Mouse (Mus musculus): Measurements from ENCODE around the gene Efcab14. TPM values are rescaled to one million over a fixed set of nuclear protein-coding genes. Genes with fewer than 3 reads are reported as not detected.

The Efcab14 gene
- polyA plus RNA-seq, 1 experiment from 2014 or later = 37.4 TPM

DNA sequence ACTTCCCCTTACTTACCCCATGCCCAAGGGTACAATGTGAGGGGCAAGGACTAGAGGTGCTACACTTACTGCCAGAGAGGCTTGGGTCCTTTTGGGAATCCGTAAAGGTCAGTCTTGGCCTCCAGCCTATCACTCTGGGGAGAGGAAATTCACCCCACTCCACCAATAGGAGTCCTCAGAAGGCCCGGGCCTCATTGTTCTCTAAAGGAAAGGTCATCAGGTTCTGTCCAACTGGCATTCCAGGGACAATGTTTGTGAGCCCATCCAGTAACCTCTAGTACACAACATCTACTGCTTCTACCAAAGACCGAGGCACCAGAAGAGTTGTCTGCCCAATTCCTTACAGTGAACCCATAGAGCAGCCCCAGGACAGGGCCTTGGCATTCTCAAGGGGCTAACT is 43.4 kb downstream of the Efcab14 start, which contains the start of gene Tex38:
Tex38 (minus strand) TSS at position 101 of the 400 bp plus-strand sequence.
- H3K27me3 ChIP-seq = no peaks in the 10 kb centered on the region
- no peak within 1 kb of the TSS for H3K4me2 ChIP-seq
- no peak within 1 kb of the TSS for H3K9ac ChIP-seq
- H3K4me3 ChIP-seq = no peak within 1 kb of the TSS
- peaks cover 19% of the 10 kb centered on the region for H3K36me3 ChIP-seq
- ATAC-seq (ENCODE audit: insufficient number of reproducible peaks, insufficient read depth, low FRiP score, low TSS enrichment, low read depth) = no peak
- 75% methylated on average over 3 of the region's 3 CpGs for WGBS
- no peak within 1 kb of the TSS for H3K27ac ChIP-seq
- peaks cover 9% of the 10 kb centered on the region for H3K4me1 ChIP-seq
- H3K9me3 ChIP-seq = no peaks in the 10 kb centered on the region

DNA sequence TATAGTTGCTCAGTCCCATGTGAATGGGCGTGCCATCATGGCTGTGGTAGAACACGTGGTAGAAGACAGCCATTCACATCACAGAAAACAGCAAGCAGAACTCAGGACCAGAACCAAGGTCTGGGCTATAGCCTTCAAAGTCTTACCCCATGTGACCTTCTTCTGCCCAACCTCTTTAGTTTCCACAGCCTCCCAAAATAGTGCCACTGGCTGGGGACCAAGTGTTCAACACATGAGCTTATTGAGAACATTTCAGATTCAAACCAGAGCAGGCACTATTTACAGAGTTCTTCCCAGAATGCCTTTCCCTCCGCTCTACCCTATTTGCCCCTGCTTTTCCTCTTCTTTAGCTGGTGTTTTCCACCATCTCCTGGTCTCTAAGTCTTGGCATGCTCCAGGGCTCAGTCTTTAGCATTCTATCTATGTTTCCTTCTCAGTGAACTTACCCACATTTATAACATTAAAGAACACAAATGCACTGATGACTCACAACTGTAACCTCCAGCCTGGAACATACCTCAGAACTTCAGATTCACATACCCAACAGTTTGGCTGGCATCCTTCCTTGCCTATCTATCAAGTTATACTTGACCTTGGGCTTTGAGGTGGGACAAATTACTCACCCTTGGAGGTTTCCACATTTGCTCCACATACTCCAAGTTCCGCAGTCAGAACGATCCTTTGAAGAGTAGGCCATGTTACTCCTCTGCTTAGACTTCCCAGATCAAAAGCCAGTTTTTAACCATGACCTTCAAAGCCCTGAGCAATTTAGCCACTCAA is 44.7 kb downstream of the Efcab14 start:
- peaks cover 11% of the 10 kb centered on the region for H3K4me1 ChIP-seq
- no peaks in the 10 kb centered on the region for H3K9me3 ChIP-seq
- no peak overlapping the region for H3K4me2 ChIP-seq
- H3K36me3 ChIP-seq = peaks cover 8% of the 10 kb centered on the region
- H3K27ac ChIP-seq = no peak overlapping the region
- no peaks in the 10 kb centered on the region for H3K27me3 ChIP-seq
- no peak overlapping the region for H3K9ac ChIP-seq
- H3K4me3 ChIP-seq = no peak overlapping the region
- no peak for ATAC-seq (ENCODE audit: insufficient number of reproducible peaks, insufficient read depth, low FRiP score, low TSS enrichment, low read depth)
- WGBS = 87% methylated on average over 5 of the region's 5 CpGs

DNA sequence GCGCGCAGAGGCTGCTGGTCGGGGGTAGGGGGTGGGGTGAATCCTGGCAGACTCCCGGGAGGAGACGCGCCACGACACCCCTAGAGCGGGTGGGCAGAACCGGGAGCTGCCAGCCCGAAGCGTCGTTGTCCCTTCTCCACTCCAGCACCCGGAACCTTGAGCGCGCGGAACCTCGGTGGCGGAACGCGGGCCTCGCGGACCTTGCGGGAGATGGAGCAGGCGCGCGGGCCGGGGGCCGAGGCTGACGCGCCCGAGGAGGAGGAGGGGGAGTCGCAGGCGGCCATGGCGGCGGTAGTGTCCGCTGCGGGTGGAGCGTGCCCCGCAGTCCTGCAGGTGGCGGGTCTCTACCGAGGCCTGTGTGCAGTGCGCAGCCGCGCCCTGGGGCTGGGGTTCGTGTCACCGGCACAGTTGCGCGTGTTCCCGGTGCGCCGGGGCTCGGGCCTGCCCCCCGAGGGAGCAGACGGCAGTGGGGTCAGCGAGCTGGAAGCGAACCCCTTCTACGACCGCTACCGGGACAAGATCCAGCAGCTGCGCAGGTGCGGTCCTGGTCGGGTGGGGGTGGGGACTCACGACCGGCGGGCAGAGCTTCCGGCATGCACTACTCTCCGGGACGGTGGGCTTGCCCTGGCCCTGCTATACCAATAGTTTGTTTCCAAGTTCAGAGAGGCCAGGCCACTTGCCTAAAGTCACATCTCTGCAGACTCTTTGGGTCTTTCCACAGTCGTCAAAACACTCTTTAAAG is 47.4 kb downstream of the Efcab14 start, which contains the start of gene Atpaf1:
Atpaf1 (plus strand) TSS at position 44 of the 742 bp plus-strand sequence.
- no peaks in the 10 kb centered on the region for H3K27me3 ChIP-seq
- H3K9me3 ChIP-seq = no peaks in the 10 kb centered on the region
- peak; percentile 86 for ATAC-seq (ENCODE audit: insufficient number of reproducible peaks, insufficient read depth, low FRiP score, low TSS enrichment, low read depth)
- H3K9ac ChIP-seq = peak within 1 kb of the TSS; percentile 87
- peak within 1 kb of the TSS; percentile 57; the same call in 1 of the 2 replicates for H3K27ac ChIP-seq
- peaks cover 15% of the 10 kb centered on the region for H3K36me3 ChIP-seq
- peak within 1 kb of the TSS; percentile 76 for H3K4me3 ChIP-seq
- H3K4me1 ChIP-seq = peaks cover 11% of the 10 kb centered on the region
- H3K4me2 ChIP-seq = peak within 1 kb of the TSS; percentile 77
- under 1% methylated on average over 68 of the region's 69 CpGs for WGBS

DNA sequence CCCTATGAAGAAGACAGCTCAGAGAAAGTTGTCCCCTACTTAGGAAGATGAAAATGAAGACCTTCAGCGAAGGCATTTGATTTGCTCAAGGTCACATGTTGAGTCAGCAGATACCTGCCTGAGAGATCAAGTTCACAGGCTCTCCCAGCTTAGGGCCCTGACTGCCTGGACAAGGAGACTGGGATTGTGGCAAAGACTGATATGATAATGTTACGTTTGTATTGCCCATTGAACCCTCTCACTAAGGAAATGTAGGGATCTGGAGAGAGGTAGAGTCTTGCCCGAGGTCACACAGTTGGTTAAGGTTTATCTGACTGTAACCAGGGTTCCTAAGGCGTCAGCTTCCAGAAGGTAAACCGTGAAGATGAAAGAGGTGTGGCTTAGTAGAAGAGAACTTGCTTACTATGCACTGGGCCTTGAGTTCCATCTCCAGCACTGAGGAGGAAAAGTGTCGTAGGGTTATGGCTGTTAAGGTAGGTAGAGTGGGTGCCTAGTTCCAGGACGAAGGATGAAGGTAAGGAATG is 48.0 kb downstream of the Efcab14 start:
- Histone ChIP-seq H3K4me3 (peak overlapping the region; percentile 76), H3K4me2 (peak overlapping the region; percentile 77), H3K27ac (no peak overlapping the region), H3K9ac (peak overlapping the region; percentile 87), H3K9me3 (no peaks in the 10 kb centered on the region), H3K36me3 (peaks cover 15% of the 10 kb centered on the region), H3K4me1 (peaks cover 11% of the 10 kb centered on the region), H3K27me3 (no peaks in the 10 kb centered on the region)
- WGBS = 52% methylated on average over 7 of the region's 7 CpGs
- no peak for ATAC-seq (ENCODE audit: insufficient number of reproducible peaks, insufficient read depth, low FRiP score, low TSS enrichment, low read depth)

DNA sequence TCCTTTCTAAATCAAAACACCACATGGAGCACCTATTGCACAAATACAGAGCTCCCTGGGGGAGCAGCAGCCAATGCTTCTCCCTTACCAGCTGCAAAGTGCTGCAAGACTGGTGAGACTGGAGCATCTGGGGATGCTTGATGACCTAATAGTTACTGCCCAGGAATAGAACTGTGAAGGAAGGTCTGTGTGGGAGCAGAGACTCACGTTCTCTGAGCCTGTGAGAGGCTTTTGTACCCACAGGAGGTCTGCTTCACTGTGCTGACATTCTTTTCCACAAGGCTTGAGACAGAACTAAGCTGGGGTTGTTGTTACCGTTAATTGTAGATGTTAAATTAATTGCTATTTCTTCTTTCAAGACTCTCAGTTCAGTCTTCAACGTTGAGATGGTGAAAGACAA is 53.3 kb downstream of the Efcab14 start:
- no peak overlapping the region for H3K9ac ChIP-seq
- peaks cover 48% of the 10 kb centered on the region for H3K36me3 ChIP-seq
- WGBS = 84% methylated on average over 3 of the region's 3 CpGs
- no peak overlapping the region for H3K4me3 ChIP-seq
- peaks cover 2% of the 10 kb centered on the region for H3K4me1 ChIP-seq
- H3K27ac ChIP-seq = no peak overlapping the region
- H3K4me2 ChIP-seq = no peak overlapping the region
- no peaks in the 10 kb centered on the region for H3K9me3 ChIP-seq
- no peaks in the 10 kb centered on the region for H3K27me3 ChIP-seq
- no peak for ATAC-seq (ENCODE audit: insufficient number of reproducible peaks, insufficient read depth, low FRiP score, low TSS enrichment, low read depth)

DNA sequence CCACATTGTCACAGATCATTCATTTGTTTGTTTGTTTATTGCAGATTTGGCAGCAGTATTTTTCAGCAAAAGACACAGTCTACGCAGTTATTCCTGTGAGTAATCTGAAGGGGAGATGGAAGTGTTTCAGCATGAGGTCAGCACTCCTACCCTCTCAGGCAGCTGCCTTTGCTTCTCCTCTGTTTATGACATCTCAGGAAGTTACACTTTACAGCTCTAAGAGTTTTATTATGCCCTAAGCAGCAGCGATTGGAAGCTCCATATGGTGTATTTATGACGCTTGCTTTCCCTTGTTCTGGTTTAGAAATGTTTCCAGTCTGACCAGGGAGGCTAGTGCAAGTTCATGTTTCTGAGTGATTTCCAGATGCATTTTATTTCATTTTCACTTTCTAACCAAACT is 57.8 kb downstream of the Efcab14 start:
- Histone ChIP-seq H3K4me1 (no peaks in the 10 kb centered on the region), H3K36me3 (peaks cover 71% of the 10 kb centered on the region), H3K9me3 (no peaks in the 10 kb centered on the region), H3K27me3 (no peaks in the 10 kb centered on the region), H3K4me3 (no peak overlapping the region), H3K9ac (no peak overlapping the region), H3K4me2 (no peak overlapping the region), H3K27ac (no peak overlapping the region)
- ATAC-seq (ENCODE audit: insufficient number of reproducible peaks, insufficient read depth, low FRiP score, low TSS enrichment, low read depth) = no peak
- WGBS = 85% methylated on average over 3 of the region's 3 CpGs

DNA sequence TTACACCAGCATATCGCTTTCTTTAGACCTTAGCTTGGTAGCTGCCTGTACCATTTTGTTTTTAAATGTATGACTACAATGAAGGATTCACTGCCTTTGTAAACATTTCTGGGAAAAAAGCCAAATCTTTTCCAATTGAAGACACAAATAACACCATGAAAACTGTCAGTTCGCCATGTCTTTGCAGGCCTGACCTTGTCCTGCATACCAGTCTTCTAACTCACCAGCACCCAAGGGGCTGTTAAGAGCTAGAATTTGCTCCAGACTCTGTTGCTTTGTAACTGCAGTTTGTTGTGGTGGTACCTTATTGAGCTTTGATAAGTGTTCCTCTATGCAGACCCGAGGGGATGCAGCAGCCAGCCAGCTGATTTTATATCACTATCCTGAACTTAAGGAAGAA is 62.4 kb downstream of the Efcab14 start:
- Histone ChIP-seq H3K9ac (no peak overlapping the region), H3K9me3 (no peaks in the 10 kb centered on the region), H3K27ac (no peak overlapping the region), H3K36me3 (peaks cover 62% of the 10 kb centered on the region), H3K4me3 (no peak overlapping the region), H3K4me2 (no peak overlapping the region), H3K27me3 (no peaks in the 10 kb centered on the region), H3K4me1 (no peaks in the 10 kb centered on the region)
- ATAC-seq (ENCODE audit: insufficient number of reproducible peaks, insufficient read depth, low FRiP score, low TSS enrichment, low read depth) = no peak
- WGBS = 77% methylated on average over 3 of the region's 3 CpGs

DNA sequence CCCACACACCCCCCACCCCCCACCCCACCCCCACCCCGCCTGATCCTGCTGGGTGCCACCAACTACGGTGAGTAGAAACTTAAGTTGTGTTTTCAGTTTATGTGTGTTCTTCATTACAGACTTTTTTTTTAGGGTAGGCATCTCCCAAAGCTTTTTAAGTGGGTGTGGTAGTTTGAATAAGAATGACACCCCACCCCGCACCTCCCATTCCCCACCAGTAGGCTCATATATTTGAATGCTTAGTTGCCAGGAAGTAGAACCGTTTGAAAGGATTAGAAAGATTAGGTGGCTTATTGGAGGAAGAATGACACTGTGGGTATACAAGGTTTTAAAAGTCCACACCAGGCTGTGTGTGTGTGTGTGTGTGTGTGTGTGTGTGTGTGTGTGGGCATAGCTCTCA is 74.8 kb downstream of the Efcab14 start:
- no peak for ATAC-seq (ENCODE audit: insufficient number of reproducible peaks, insufficient read depth, low FRiP score, low TSS enrichment, low read depth)
- Histone ChIP-seq H3K27ac (no peak overlapping the region), H3K9me3 (no peaks in the 10 kb centered on the region), H3K4me3 (no peak overlapping the region), H3K4me2 (no peak overlapping the region), H3K9ac (no peak overlapping the region), H3K4me1 (no peaks in the 10 kb centered on the region), H3K36me3 (peaks cover 42% of the 10 kb centered on the region), H3K27me3 (no peaks in the 10 kb centered on the region)
- WGBS = 88% methylated on average over 4 of the region's 4 CpGs

DNA sequence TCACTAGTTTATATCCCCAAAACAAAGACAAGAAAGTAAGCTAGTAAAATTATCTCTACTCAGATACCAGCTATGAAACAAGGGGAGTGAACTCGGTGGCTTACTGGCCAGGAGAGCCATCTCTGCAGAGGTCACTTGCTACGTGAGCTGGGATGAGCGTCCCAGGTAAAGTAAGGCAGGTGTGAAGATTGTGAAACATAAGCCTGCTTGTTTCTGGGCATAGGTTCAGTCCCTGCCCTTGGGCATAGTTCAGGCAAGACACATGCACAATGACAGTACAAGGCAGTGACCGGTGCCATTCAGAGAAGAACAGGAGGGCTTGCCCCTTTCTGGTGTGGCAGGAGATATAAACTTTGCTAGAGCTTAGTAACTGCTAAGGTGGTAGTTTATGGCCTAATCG is 78.1 kb downstream of the Efcab14 start:
- H3K4me3 ChIP-seq = no peak overlapping the region
- H3K27me3 ChIP-seq = no peaks in the 10 kb centered on the region
- H3K9me3 ChIP-seq = no peaks in the 10 kb centered on the region
- WGBS = 86% methylated on average over 5 of the region's 5 CpGs
- no peak overlapping the region for H3K4me2 ChIP-seq
- peaks cover 53% of the 10 kb centered on the region for H3K36me3 ChIP-seq
- H3K27ac ChIP-seq = no peak overlapping the region
- H3K9ac ChIP-seq = no peak overlapping the region
- ATAC-seq (ENCODE audit: insufficient number of reproducible peaks, insufficient read depth, low FRiP score, low TSS enrichment, low read depth) = no peak
- H3K4me1 ChIP-seq = no peaks in the 10 kb centered on the region

DNA sequence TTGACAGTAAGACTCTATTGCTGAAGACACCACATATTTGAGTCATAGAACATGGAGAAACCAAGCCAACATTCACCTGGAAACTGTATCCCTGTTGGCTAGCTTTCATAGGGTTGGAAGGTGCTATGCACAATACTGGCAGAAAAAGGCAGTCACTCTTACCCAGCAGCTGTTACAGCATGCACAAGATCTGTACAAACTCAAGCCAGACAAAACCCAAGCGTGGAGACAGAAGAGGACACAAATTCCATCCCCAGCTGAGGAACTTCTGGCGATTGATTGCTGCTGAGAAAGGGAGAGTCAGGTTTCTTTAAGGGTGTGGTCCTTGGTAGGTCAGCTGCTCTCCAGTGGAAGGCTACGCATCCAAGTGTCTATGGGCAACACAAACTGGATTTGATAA is 82.7 kb downstream of the Efcab14 start:
- H3K27me3 ChIP-seq = no peaks in the 10 kb centered on the region
- no peak overlapping the region for H3K4me2 ChIP-seq
- WGBS = 62% methylated on average over 3 of the region's 3 CpGs
- peaks cover 25% of the 10 kb centered on the region for H3K36me3 ChIP-seq
- H3K9me3 ChIP-seq = no peaks in the 10 kb centered on the region
- H3K27ac ChIP-seq = no peak overlapping the region
- ATAC-seq (ENCODE audit: insufficient number of reproducible peaks, insufficient read depth, low FRiP score, low TSS enrichment, low read depth) = no peak
- peaks cover 8% of the 10 kb centered on the region; the same call in 1 of the 2 replicates for H3K4me1 ChIP-seq
- no peak overlapping the region for H3K4me3 ChIP-seq
- no peak overlapping the region for H3K9ac ChIP-seq

DNA sequence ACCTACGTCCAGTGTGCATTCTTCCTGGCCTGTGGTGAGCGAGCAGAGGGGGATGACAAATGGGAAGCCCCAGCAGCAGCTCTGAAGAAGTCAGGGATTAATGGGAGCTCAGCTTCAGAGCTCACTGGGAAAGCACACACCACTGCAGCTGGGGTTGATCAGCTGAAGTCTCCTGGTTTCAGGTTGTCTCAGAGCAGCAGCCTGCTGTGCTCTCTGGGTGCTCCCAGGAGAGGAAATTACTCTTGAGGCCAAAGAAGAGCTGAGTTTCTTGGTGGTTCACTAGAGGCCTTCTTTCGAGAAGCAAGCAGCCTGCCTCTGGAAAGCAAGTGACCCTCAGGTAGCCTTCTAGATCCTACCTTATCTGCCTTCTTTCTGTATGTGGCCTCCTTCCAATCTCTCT is 83.4 kb downstream of the Efcab14 start:
- no peak overlapping the region for H3K9ac ChIP-seq
- H3K36me3 ChIP-seq = peaks cover 17% of the 10 kb centered on the region
- peaks cover 8% of the 10 kb centered on the region; the same call in 1 of the 2 replicates for H3K4me1 ChIP-seq
- no peak overlapping the region for H3K4me2 ChIP-seq
- H3K27me3 ChIP-seq = no peaks in the 10 kb centered on the region
- H3K27ac ChIP-seq = no peak overlapping the region
- H3K4me3 ChIP-seq = no peak overlapping the region
- no peak for ATAC-seq (ENCODE audit: insufficient number of reproducible peaks, insufficient read depth, low FRiP score, low TSS enrichment, low read depth)
- WGBS = 68% methylated on average over 3 of the region's 3 CpGs
- no peaks in the 10 kb centered on the region for H3K9me3 ChIP-seq
